Comparison of ENCODE assay signal across 15 mouse cellular contexts in genomic region chr3:131056893-131057660, GRCm38 (mm10). TPM values are rescaled to one million over a fixed set of nuclear protein-coding genes. Genes with fewer than 3 reads are reported as not detected.
DNase-seq lines count a peak whose midpoint lies in the region; TF ChIP-seq lines count a peak whose summit lies in the region.
"Had no signal": no experiment of that assay in that cellular context is flagged by ENCODE, and none has a peak within 500 bp of the region (broad histone marks: within the 10 kb centered on the region; RNA-seq: fewer than 3 reads in every experiment).

No protein-coding gene starts in this region.

- DNase-seq in B cell, adult 2 months, result peak; percentile 71 to 78
- DNase-seq in CH12.LX (ENCODE audit: extremely low read depth), result peak; percentile 53
- peak; percentile 88 for DNase-seq in splenic B cell, adult 2 months (ENCODE audit: low read depth, low spot score)
- no peak for DNase-seq in layer of hippocampus, postnatal 25 days (ENCODE audit: extremely low spot score in 1 of 2, low spot score in 1 of 2)
- no peak for DNase-seq in layer of hippocampus, adult 11-12 months (ENCODE audit: low spot score)
- DNase-seq in heart, embryonic 10.5 days (ENCODE audit: low spot score), result no peak
- no peak for DNase-seq in c-Kit-positive CD71-positive TER-119-positive erythroid progenitor cells, embryonic 14.5 days (ENCODE audit: low spot score)
- DNase-seq: adrenal gland, postnatal 25 days; cerebellum, adult 11 months; heart, postnatal 4 days; kidney, adult 11 months; lung, embryonic 14.5 days had no signal

- in situ Hi-C loops in CH12.LX (cut with MboI; ENCODE audit: low pct_ligation_motif_present, low pct_unique_long_range_greater_than_20kb, low sequenced_read_pairs), result no loop called here

- no peaks in the 10 kb centered on the region for H3K36me3 ChIP-seq in CH12.LX (replicated peaks in 1 of 2; ENCODE audit: control insufficient read depth in 1 of 2, insufficient read depth in 1 of 2, low read length in 1 of 2)
- H3K36me3 ChIP-seq in megakaryocyte, embryonic 14.5 days (replicated peaks; ENCODE audit: low read length), result no peaks in the 10 kb centered on the region
- H3K36me3 ChIP-seq in splenic B cell, adult 2 months (ENCODE audit: control insufficient read depth, insufficient read depth, low read length, poor library complexity, severe bottlenecking), result no peaks in the 10 kb centered on the region
- H3K36me3 ChIP-seq in heart, embryonic 10.5 days, result no peaks in the 10 kb centered on the region
- H3K36me3 ChIP-seq: limb, embryonic 13.5 days had no signal

- no peaks in the 10 kb centered on the region for H3K27me3 ChIP-seq in CH12.LX (replicated peaks)
- no peaks in the 10 kb centered on the region for H3K27me3 ChIP-seq in megakaryocyte, embryonic 14.5 days (replicated peaks)
- no peaks in the 10 kb centered on the region for H3K27me3 ChIP-seq in splenic B cell, adult 2 months (ENCODE audit: control insufficient read depth, insufficient read depth, low read length, poor library complexity, severe bottlenecking)
- no peaks in the 10 kb centered on the region for H3K27me3 ChIP-seq in heart, embryonic 10.5 days (ENCODE audit: insufficient read depth, poor library complexity, severe bottlenecking)
- H3K27me3 ChIP-seq: limb, embryonic 13.5 days had no signal

- no peak overlapping the region for H3K9ac ChIP-seq in CH12.LX (ENCODE audit: insufficient read depth, low read depth)
- H3K9ac ChIP-seq: limb, embryonic 13.5 days; lung, embryonic 14.5 days had no signal

- no peak for TF ChIP-seq RAD21 in CH12.LX (IDR thresholded peaks at IDR 0.05; ENCODE audit: low read depth, low read length)

- no peak for TF ChIP-seq CTCF in CH12.LX (conservative IDR thresholded peaks at IDR 0.05 in 1 of 2, IDR thresholded peaks at IDR 0.05 in 1 of 2; ENCODE audit: low read depth in 2 of 2, low read length in 2 of 2)

- H3K4me2 ChIP-seq in CH12.LX (ENCODE audit: insufficient read depth, low read depth, poor library complexity, severe bottlenecking), result no peak overlapping the region
- H3K4me2 ChIP-seq: limb, embryonic 13.5 days; lung, embryonic 14.5 days; midbrain, embryonic 11.5 days had no signal

- no peak overlapping the region for H3K27ac ChIP-seq in CH12.LX (ENCODE audit: insufficient read depth, low read depth)
- no peak overlapping the region for H3K27ac ChIP-seq in heart, embryonic 10.5 days
- H3K27ac ChIP-seq: limb, embryonic 13.5 days had no signal

- 0 out of 2 replicates have a peak, but pooled peaks have one; percentile 32 for TF ChIP-seq EP300 in CH12.LX (IDR thresholded peaks at IDR 0.05; ENCODE audit: low read length)

- TF ChIP-seq POLR2A in CH12.LX (IDR thresholded peaks at IDR 0.05; ENCODE audit: low read depth, low read length), result no peak

- dilution Hi-C loops in CH12.LX (cut with MboI; ENCODE audit: extremely low pct_ligation_motif_present, extremely low pct_unique_long_range_greater_than_20kb, low sequenced_read_pairs), result no loop called here

- H3K9me3 ChIP-seq in CH12.LX (replicated peaks; ENCODE audit: low read length), result no peaks in the 10 kb centered on the region
- no peaks in the 10 kb centered on the region for H3K9me3 ChIP-seq in megakaryocyte, embryonic 14.5 days
- H3K9me3 ChIP-seq in heart, embryonic 10.5 days, result no peaks in the 10 kb centered on the region
- H3K9me3 ChIP-seq: limb, embryonic 13.5 days had no signal

- WGBS in heart, embryonic 10.5 days, result 71% methylated on average over 5 of the region's 5 CpGs

- H3K4me1 ChIP-seq in CH12.LX (ENCODE audit: control insufficient read depth in 1 of 2, insufficient read depth in 2 of 2), result peaks cover 8 to 12% of the 10 kb centered on the region in 2 experiments
- peaks cover 15% of the 10 kb centered on the region for H3K4me1 ChIP-seq in megakaryocyte, embryonic 14.5 days
- peaks cover 4% of the 10 kb centered on the region; the same call in 1 of the 2 replicates for H3K4me1 ChIP-seq in heart, embryonic 10.5 days

- no peak overlapping the region for H3K4me3 ChIP-seq in CH12.LX (replicated peaks in 1 of 3; ENCODE audit: low read depth in 2 of 3, low read length in 2 of 3, poor library complexity in 1 of 3)
- peak overlapping the region; percentile 56 for H3K4me3 ChIP-seq in megakaryocyte, embryonic 14.5 days (replicated peaks)
- no peak overlapping the region for H3K4me3 ChIP-seq in heart, embryonic 10.5 days
- H3K4me3 ChIP-seq: limb, embryonic 13.5 days had no signal

- H3K79me2 ChIP-seq in CH12.LX (replicated peaks; ENCODE audit: control insufficient read depth, extremely low read depth, insufficient read depth, poor library complexity, severe bottlenecking), result no peaks in the 10 kb centered on the region

TF ChIP-seq in CH12.LX, 34 proteins besides CTCF, POLR2A, EP300 and RAD21:
- TF ChIP-seq IRF4 (IDR thresholded peaks at IDR 0.05; ENCODE audit: low read depth, low read length), result 0 out of 2 replicates have a peak, but pooled peaks have one; percentile 27
- TF ChIP-seq POLR2AphosphoS2 (IDR thresholded peaks at IDR 0.05; ENCODE audit: low read depth, low read length), result no peak
- no peak for TF ChIP-seq MAFK (IDR thresholded peaks at IDR 0.05; ENCODE audit: insufficient replicate concordance, low read length)

RNA-seq across cellular contexts. Expression of gene Lef1, which starts 53.2 kb away (rescaled TPM):
- 14.5 and 15.8 TPM in 2 replicates for total RNA-seq in CH12.LX (2012; rRNA removed)
- 1.4 and 1.8 TPM in 2 replicates for total RNA-seq in CH12.LX (2014; rRNA removed)
- polyA plus RNA-seq in CH12.LX (2012; ENCODE audit: insufficient read length, low read depth), result 2.7 and 4.4 TPM in 2 replicates
- polyA plus RNA-seq in megakaryocyte, embryonic 14.5 days (2012; ENCODE audit: insufficient read depth, low replicate concordance), result 0.87 TPM in 1 of 2 replicates, not detected in the other
- total RNA-seq in layer of hippocampus, postnatal 25 days (2021), result 1 to 10 TPM; 5.4 to 5.8 TPM
- polyA plus RNA-seq in heart, embryonic 10.5 days (2016; fragmentation: Nextera tagmentation; extraction: Ambion mirVana), result 22.2 and 29.3 TPM in 2 replicates

Comparison
In these comparisons a context has a peak if more than half of its experiments do, and no peak if none do; other contexts are left out.
1. DNase-seq: peak in B cell, adult 2 months (2 of 2), CH12.LX (single experiment) and splenic B cell, adult 2 months (single experiment); none in layer of hippocampus, postnatal 25 days (0 of 2), layer of hippocampus, adult 11-12 months (single experiment), heart, embryonic 10.5 days (single experiment) and c-Kit-positive CD71-positive TER-119-positive erythroid progenitor cells, embryonic 14.5 days (single experiment).